Mouse (Mus musculus): ENCODE results near the gene Hint3. TPM values are rescaled to one million over a fixed set of nuclear protein-coding genes. Genes with fewer than 3 reads are reported as not detected.

Hint3 gene
- polyA plus RNA-seq, 1 experiment: 24.0 TPM

DNA sequence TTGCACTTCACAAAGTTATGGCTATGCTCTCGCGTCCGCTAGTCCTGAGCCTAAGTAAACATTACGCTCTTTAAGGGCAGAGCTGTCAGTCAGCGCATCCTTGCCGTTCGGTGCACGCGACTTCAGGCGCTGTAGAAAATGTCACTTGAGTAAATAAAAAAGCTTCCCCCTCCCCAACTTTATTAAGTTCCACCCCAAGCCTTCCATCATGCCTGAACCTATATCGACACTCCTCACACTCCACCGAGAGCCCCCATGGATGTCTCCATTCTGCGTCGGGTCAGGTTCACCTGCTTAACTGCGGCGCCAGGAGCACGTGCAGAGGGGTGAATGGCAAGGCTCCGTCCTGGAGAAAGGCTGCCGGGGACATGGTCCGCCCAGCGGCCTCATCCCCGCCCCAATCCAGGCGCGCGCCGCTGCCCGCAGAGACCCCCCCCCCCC is 29.3 kb downstream of the Hint3 start:
- no peak for DNase-seq (ENCODE audit: low read depth)

- DNase-seq (ENCODE audit: low read depth): no peak
Observed at GRCm38 (mm10) chr10:30587037-30587436, 42.4 kb downstream of the Hint3 start.

DNA sequence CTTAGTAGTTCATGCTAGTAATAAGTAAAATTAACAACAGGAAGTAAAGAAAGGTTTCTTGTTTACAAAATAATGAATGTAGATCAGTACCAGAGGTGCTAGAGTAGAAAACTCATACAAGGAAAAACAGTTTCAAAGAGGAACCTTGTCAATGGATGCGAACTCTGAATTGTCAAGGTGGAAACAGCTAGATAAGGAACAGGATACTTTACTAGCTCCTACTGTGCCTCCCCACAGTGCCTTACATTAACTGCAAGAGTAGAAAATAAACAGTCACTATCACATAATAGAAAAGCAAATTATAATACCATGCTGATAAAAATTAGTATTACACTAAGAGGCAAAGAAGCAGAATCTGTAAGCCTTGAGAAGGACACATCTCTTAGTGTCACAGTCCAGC is 43.7 kb downstream of the Hint3 start:
- DNase-seq (ENCODE audit: low read depth): no peak

DNA sequence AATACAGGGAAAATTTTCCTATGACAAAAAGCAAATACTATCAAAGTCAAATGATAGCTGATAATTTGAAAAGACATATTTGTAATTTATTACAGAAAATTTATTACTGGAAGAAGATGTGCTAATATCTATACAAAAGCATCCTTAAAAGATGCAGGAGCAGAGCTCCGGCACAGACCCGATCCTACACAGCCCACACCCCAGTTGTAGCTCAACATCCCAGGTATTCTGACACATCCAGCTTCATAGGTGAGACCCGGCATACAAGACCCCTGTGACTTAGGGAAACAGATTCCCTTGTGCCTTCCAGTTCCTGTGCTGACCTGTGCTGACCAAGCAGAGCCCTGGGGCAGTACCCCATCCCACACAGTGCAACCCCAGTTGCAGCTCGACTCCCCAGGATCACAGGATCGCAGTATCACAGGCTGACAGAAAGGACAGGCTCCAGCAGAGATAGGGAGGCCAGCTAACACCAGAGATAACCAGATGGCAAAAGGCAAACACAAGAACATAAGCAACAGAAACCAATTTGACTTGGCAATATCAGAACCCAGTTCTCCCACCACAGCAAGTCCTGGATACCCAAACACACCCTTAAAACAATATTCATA is 51.7 kb downstream of the Hint3 start:
- DNase-seq (ENCODE audit: low read depth): no peak

DNA sequence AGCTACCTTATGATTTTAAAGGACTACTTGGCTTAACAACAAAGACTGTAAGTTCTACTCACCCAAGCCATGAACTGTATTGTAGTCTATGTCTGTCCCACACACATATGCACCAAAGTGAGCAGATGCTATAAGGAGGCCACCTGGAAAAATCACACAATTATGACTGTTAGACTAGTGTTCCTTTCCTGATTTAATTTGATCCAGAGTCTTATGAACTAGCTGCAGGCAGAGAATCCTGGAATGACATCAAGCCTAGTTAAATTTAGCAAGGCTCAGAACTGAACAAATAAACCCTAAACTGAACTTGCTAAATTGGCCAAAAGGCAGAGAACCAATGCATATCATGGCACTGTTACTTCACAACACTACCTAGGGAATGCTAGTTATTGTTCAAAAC is 63.1 kb downstream of the Hint3 start:
- no peak for DNase-seq (ENCODE audit: low read depth)

GRCm38 (mm10) chr10:30564651-30565050 is 64.8 kb downstream of the Hint3 start:
- no peak for DNase-seq (ENCODE audit: low read depth)

Other genes starting within 250 kb of the Hint3 start
- 0.62 and 1.4 TPM in 2 replicates for gene Trmt11, start 28.9 kb downstream of the Hint3 start, polyA plus RNA-seq (2012; rRNA removed)
- 3.8 and 4.6 TPM in 2 replicates for gene Ncoa7, start 173.7 kb upstream of the Hint3 start, polyA plus RNA-seq (2012; rRNA removed)
- 6.7 and 7.3 TPM in 2 replicates for gene Hey2, start 213.2 kb upstream of the Hint3 start, polyA plus RNA-seq (2012; rRNA removed)